Mouse (Mus musculus): ENCODE measurements around the gene Brsk1. TPM values are rescaled to one million over a fixed set of nuclear protein-coding genes. Genes with fewer than 3 reads are reported as not detected.

Gene Brsk1
- total RNA-seq, 2 experiments from 2014 or later, result 0.48 to 0.75 TPM

DNA sequence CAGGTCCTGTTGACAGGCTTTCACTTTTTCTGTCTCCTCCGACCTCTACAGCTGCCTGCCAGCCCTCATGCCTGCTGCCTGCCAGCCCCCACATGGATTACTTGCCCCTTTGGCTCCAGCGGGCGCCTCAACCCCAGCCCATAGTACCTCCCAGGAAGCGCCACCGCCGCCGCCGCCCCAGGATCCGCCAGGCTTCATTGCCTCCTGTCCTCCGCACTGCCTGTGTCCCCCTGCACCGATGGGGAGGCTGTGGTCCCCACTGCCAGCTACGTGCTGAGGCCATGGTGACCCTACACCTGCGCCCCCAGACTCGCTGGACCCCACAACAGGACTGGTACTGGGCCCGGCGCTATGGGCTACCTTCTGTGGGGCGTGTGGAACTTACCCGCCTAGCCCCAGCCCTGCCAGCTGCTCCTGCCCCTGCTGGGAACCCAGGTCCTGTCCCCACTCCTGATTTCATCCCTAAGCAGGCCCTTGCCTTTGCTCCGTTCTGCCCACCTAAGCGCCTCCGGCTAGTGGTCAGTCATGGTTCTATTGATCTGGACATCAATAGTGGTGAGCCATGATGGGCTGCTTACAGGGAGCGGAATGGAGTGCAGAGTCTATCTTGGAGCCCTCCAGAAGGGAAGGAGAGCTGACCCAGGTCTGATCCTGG is 56.0 kb downstream of the Brsk1 start:
- TF ChIP-seq CTCF (IDR thresholded peaks at IDR 0.05), result no peak
- intact Hi-C loops (cut with DNase I), result no loop called here
- DNase-seq, result no peak

GRCm38 (mm10) chr7:4747156-4747899 is 56.9 kb downstream of the Brsk1 start:
- H3K27ac ChIP-seq, result no peak overlapping the region
- no peak overlapping the region for H3K4me3 ChIP-seq
- TF ChIP-seq CTCF (IDR thresholded peaks at IDR 0.05), result no peak
- intact Hi-C loops (cut with DNase I), result no loop called here
- no peak for DNase-seq

More for the DNA sequence above, 56.0 kb downstream of the Brsk1 start:
- Histone ChIP-seq H3K27ac (no peak overlapping the region), H3K4me3 (no peak overlapping the region)

DNA sequence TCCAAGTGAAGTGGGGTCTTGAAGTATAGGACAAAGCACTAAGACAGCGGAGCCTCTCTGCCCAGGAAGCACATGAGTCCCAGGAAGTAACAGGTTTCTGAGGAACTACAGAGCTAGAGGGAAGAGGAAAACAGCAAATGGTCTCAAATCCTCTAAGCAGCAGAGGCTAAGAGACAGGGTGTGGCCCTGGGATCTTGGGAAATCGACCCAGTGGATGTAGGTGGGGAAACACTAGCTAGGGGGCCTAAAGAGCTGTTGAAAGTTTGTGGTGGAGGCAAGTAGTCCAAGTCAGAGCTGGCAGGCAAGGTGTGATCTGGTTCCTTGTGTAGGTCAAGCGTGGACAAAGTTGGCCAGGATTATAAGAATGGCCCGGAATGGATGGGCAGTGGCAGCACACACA is 57.9 kb downstream of the Brsk1 start:
- no peak for DNase-seq
- Histone ChIP-seq H3K27ac (no peak overlapping the region), H3K4me3 (no peak overlapping the region)
- TF ChIP-seq CTCF (IDR thresholded peaks at IDR 0.05), result no peak
- intact Hi-C loops (cut with DNase I), result no loop called here

DNA sequence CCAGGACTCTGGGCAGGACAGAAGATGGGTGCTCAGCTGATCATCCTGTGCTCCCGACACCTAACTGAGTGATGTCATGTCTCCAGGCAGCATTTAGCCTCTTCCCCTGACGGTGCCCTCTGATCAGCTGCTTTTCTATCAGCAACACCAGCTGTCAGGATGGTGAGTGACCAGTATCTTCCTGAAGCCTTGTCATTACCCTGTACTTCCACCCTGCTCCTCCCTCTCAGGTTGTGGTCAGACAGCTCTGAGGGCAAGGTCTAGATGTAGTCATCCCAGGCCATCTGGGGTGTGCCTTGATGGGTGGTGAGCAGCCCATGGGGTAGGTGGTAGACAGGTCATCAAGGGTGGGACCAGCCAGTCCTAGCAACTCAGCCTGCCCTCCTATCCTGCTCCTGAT is 58.8 kb downstream of the Brsk1 start:
- Histone ChIP-seq H3K4me3 (no peak overlapping the region), H3K27ac (no peak overlapping the region)
- DNase-seq, result no peak
- no peak for TF ChIP-seq CTCF (IDR thresholded peaks at IDR 0.05)
- intact Hi-C loops (cut with DNase I), result no loop called here

DNA sequence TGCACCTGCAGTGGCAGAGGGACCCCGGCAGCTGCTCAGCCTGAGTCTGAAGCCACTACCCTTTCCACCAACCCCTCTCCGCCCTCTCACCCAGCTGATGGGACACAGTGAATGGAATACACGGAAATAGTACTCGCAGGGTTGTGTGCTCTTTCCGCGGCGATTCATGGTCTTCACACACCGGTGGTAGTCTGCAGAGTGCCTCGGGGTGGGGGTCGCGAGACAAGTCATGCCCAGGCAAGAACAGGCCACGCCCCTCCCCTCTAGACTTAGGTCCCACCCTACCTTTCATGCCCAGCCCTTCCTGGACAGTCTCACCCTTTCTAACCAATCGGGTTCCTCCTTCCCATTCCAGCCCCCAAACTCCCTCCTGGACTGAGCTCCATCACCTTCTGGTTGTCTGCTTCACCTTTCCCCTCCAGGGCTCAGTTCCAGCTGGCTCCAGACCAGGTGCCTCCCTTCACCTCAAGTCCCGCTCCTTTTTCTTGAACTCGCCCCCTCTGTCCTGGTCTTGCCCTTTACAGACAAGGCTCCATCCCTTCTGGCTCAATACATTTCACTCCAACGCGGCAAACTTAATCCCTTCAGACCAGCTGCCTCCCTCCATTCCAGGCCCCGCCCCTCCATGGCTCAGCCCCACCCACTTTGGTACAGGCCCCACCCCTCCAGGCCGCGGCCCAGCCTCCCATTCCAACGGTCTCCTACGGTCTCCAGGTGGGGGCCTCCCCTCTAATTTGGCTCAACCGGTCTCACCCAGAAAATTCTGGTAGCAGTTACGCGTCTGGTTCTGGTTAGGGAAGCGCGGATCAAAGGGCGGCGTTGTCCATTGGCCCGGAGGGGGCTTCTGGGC is 61.8 kb downstream of the Brsk1 start:
- DNase-seq, result no peak
- no peak overlapping the region for H3K27ac ChIP-seq
- intact Hi-C loops (cut with DNase I), result no loop called here
- peak overlapping the region; percentile 61 for H3K4me3 ChIP-seq
- no peak for TF ChIP-seq CTCF (IDR thresholded peaks at IDR 0.05)

DNA sequence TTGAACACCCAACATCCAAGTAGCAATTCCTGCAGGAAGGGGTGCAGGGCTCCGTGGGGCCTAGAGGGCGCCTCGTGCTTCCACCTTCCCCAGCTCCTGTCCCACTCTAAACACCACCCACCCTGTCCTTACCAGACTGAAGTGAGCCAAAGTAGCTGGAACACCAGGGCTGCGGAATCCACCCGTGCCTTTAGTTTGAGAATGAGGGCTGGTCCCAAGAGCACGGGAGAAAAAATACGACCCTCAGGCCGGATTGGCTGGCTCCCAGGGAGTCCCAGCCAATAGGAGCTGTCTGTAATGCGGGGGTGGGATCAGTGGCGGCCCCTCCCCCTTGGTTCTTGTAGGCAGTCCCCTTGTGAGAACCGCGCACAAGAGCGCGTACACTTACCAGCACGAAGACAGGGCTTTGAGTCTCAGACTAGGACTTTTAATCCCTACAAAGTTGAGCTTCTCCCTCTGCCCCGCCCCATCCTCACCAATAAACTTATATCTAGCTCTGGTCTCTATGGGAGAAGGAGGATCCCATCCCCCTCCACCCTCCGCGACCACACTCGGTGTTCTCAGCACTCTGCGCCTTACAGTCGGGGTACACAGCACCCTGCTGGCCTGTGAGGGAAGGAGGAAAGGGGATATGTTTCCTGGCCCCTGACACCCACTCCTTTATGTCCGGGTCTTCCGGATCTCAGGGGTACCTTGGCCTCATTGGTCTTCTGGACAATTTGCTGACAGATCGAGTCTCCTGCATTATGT is 62.6 kb downstream of the Brsk1 start, which contains the start of gene Cox6b2:
Gene Cox6b2, minus strand, starts transcription at position 274 of the 750 bp plus-strand sequence.
- Histone ChIP-seq H3K4me3 (peak within 1 kb of the TSS; percentile 61), H3K27ac (no peak within 1 kb of the TSS)
- intact Hi-C loops (cut with DNase I), result no loop called here
- peak; percentile 62 for DNase-seq
- TF ChIP-seq CTCF (IDR thresholded peaks at IDR 0.05), result no peak

DNA sequence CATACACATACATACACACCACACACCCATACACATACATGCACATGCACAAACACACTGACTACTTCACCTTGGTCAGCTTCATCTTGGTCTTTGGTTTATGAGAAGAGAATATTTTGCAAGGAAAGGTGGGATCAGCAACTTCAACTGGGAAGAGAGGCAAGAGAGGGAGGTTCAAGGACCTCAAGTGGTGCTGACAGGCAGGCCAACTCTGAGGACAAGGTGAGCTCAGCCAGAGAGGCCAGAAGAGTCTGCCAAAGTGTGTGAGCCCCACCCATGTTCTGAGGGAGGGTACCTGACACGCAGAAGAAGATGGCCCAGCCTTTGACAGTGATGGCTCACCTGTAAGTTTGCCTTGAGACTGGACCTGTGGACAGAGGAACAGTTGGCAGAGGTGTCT is 69.3 kb downstream of the Brsk1 start:
- H3K27ac ChIP-seq, result no peak overlapping the region
- intact Hi-C loops (cut with DNase I), result no loop called here
- no peak for TF ChIP-seq CTCF (IDR thresholded peaks at IDR 0.05)
- H3K4me3 ChIP-seq, result no peak overlapping the region
- no peak for DNase-seq

DNA sequence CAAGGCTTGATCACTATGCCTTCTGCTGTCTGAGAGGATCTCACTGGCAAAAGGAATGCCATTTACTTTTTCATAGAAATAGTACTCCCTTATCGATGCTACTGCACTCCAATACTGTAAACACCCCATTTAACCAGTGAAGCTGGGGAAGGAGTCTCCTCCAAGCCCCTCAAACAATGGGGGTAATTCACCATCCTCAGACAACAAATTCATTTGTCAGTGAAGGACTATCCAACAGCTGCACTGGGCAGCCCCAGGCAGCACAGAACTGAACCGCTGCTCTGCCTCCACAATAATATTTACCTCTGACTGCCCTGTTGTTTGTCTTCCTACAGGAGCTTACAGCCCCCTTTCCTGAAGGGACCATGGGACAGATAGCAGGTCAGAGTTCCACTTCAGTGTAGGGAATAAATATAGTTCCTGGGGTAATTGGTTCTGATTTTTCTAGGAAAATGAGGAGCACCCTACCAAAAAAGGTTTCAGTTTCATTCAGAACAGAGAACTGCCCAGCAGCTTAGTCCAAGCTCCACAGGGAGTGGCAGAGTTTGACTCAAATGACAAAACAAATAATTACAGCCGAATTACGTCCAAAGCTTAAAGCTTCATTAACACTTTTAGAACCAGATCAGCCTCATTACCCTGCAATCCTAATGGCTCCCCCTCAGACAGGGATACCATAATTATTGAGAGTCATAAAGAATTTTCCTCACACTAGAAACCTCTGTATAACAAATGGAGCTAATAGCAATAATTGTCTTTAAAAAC is 74.7 kb downstream of the Brsk1 start:
- DNase-seq, result no peak
- Histone ChIP-seq H3K27ac (no peak overlapping the region; the same call in 1 of the 2 replicates), H3K4me3 (no peak overlapping the region)
- TF ChIP-seq CTCF (IDR thresholded peaks at IDR 0.05), result no peak
- intact Hi-C loops (cut with DNase I), result no loop called here

Other genes starting within 250 kb of the Brsk1 start
- gene Rdh13, start 245.0 kb upstream of the Brsk1 start, total RNA-seq (2021), result 10 to 100 TPM; 12.1 to 17.2 TPM
- 1 to 10 TPM; 1.5 to 3.7 TPM for gene Eps8l1, start 229.9 kb upstream of the Brsk1 start, total RNA-seq (2021)
- 10 to 100 TPM; 17.8 to 24.8 TPM for gene Ppp1r12c, start 188.9 kb upstream of the Brsk1 start, total RNA-seq (2021)
- 1,000 to 10,000 TPM in 1 of 2 experiments, 100 to 1,000 TPM in 1; 398 to 1,232 TPM for gene Tnnt1, start 174.2 kb upstream of the Brsk1 start, total RNA-seq (2021)
- under 1 TPM in 1 of 2 experiments, not detected in 1; 0.41 TPM for gene Tnni3, start 166.4 kb upstream of the Brsk1 start, total RNA-seq (2021)
- gene Dnaaf3, start 158.2 kb upstream of the Brsk1 start, total RNA-seq (2021), result not detected
- not detected for gene Syt5, start 143.1 kb upstream of the Brsk1 start, total RNA-seq (2021)
- not detected for gene Ptprh, start 86.6 kb upstream of the Brsk1 start, total RNA-seq (2021)
- gene Tmem86b, start 59.2 kb upstream of the Brsk1 start, total RNA-seq (2021), result 1 to 10 TPM; 2.6 to 3.3 TPM
- gene Ppp6r1, start 31.6 kb upstream of the Brsk1 start, total RNA-seq (2021), result 10 to 100 TPM; 45.0 to 51.2 TPM
- gene Hspbp1, start 5.5 kb upstream of the Brsk1 start, total RNA-seq (2021), result 10 to 100 TPM; 23.4 to 29.8 TPM
- under 1 TPM in 1 of 2 experiments, not detected in 1; 0.22 TPM for gene Tmem150b, start 34.6 kb downstream of the Brsk1 start, total RNA-seq (2021)
- gene Kmt5c, start 49.5 kb downstream of the Brsk1 start, total RNA-seq (2021), result 10 to 100 TPM in 1 of 2 experiments, 1 to 10 TPM in 1; 8.0 to 11.5 TPM
- under 1 TPM; 0.51 to 0.78 TPM for gene Cox6b2, start 62.5 kb downstream of the Brsk1 start, total RNA-seq (2021)
- gene Fam71e2, start 80.7 kb downstream of the Brsk1 start, total RNA-seq (2021), result not detected
- not detected for gene Il11, start 92.3 kb downstream of the Brsk1 start, total RNA-seq (2021)
- not detected for gene Tmem190, start 92.3 kb downstream of the Brsk1 start, total RNA-seq (2021)
- 10 to 100 TPM in 1 of 2 experiments, 1 to 10 TPM in 1; 8.0 to 10.6 TPM for gene Tmem238, start 99.1 kb downstream of the Brsk1 start, total RNA-seq (2021)
- 100 to 1,000 TPM; 483 to 569 TPM for gene Rpl28, start 102.3 kb downstream of the Brsk1 start, total RNA-seq (2021)
- gene Ube2s, start 122.0 kb downstream of the Brsk1 start, total RNA-seq (2021), result 10 to 100 TPM; 76.4 to 82.7 TPM
- gene Shisa7, start 154.1 kb downstream of the Brsk1 start, total RNA-seq (2021), result not detected
- gene Isoc2b, start 179.7 kb downstream of the Brsk1 start, total RNA-seq (2021), result 1 to 10 TPM; 3.9 TPM
- 10 to 100 TPM; 26.4 to 33.5 TPM for gene Isoc2a, start 186.5 kb downstream of the Brsk1 start, total RNA-seq (2021)
- under 1 TPM; 0.17 to 0.38 TPM for gene Gm36210, start 215.9 kb downstream of the Brsk1 start, total RNA-seq (2021)
- 10 to 100 TPM in 1 of 2 experiments, 1 to 10 TPM in 1; 8.5 to 10.7 TPM for gene Zfp628, start 224.6 kb downstream of the Brsk1 start, total RNA-seq (2021)
- gene Nat14, start 231.4 kb downstream of the Brsk1 start, total RNA-seq (2021), result 1 to 10 TPM; 2.7 to 5.9 TPM
- gene Ssc5d, start 235.2 kb downstream of the Brsk1 start, total RNA-seq (2021), result 1 to 10 TPM; 4.3 to 8.7 TPM

Measured in gastrocnemius, adult 2 months (tissue).